Mouse (Mus musculus): ENCODE measurements around the gene Mrps26. TPM values are rescaled to one million over a fixed set of nuclear protein-coding genes. Genes with fewer than 3 reads are reported as not detected.

Gene Mrps26
- total RNA-seq, 4 experiments from 2014 or later, result 70.7 to 79.2 (median 72.7) TPM

Small RNA genes within 50 kb of the gene (microRNA-seq; reads per million reads assigned to microRNA genes)
- gene Gm23876, result 0 reads per million in 2 experiments

Other genes with a start within 250 kb of the Mrps26 start
- 1 to 10 TPM; 6.9 to 9.2 (median 7.9) TPM for gene Cpxm1, start 166.2 kb upstream of the Mrps26 start, total RNA-seq (2022)
- not detected for gene Gm28372, start 158.5 kb upstream of the Mrps26 start, total RNA-seq (2022)
- not detected for gene 1700020A23Rik, start 158.5 kb upstream of the Mrps26 start, total RNA-seq (2022)
- gene Tmem239, start 157.3 kb upstream of the Mrps26 start, total RNA-seq (2022), result not detected
- 10 to 100 TPM; 67.2 to 90.4 (median 76.7) TPM for gene Vps16, start 139.4 kb upstream of the Mrps26 start, total RNA-seq (2022)
- gene Pced1a, start 139.0 kb upstream of the Mrps26 start, total RNA-seq (2022), result 10 to 100 TPM; 23.1 to 29.9 (median 24.1) TPM
- gene Ptpra, start 113.5 kb upstream of the Mrps26 start, total RNA-seq (2022), result 100 to 1,000 TPM; 217 to 237 (median 225) TPM
- gene Oxt, start 12.4 kb downstream of the Mrps26 start, total RNA-seq (2022), result 1 to 10 TPM in 3 of 4 experiments, under 1 TPM in 1; 0.78 to 8.8 (median 2.9) TPM
- gene Avp, start 18.8 kb downstream of the Mrps26 start, total RNA-seq (2022), result 10 to 100 TPM in 2 of 4 experiments, 1 to 10 TPM in 2; 5.0 to 23.8 (median 11.3) TPM
- 1 to 10 TPM; 6.5 to 9.2 (median 7.3) TPM for gene Fastkd5, start 66.3 kb downstream of the Mrps26 start, total RNA-seq (2022)
- 10 to 100 TPM; 11.7 to 14.7 (median 12.5) TPM for gene Ubox5, start 66.3 kb downstream of the Mrps26 start, total RNA-seq (2022)
- 100 to 1,000 TPM; 186 to 214 (median 199) TPM for gene Lzts3, start 79.1 kb downstream of the Mrps26 start, total RNA-seq (2022)
- 100 to 1,000 TPM; 106 to 118 (median 114) TPM for gene Ddrgk1, start 100.9 kb downstream of the Mrps26 start, total RNA-seq (2022)
- 10 to 100 TPM; 35.7 to 41.7 (median 38.3) TPM for gene Itpa, start 103.9 kb downstream of the Mrps26 start, total RNA-seq (2022)
- 1 to 10 TPM; 4.2 to 6.6 (median 4.9) TPM for gene Slc4a11, start 133.8 kb downstream of the Mrps26 start, total RNA-seq (2022)